Mouse (Mus musculus) C2C12 (cell line): ENCODE measurements at regions not wholly inside any gene's neighbourhood (a gene's known extent, or its start where the extent isn't known, plus 50 kb on each side); places are given as distances from the start of the nearest gene placed in this dataset.
A peak's percentile ranks its signal among the peaks of the same experiment; 100 is the strongest.

Source experiments
- H3K27me3 ChIP-seq: one replicate; pipeline ENCODE4 v1.6.1; 2011; ENCODE audit not compliant: control insufficient read depth, insufficient read depth, insufficient read length
- H3K36me3 ChIP-seq: one replicate; pipeline ENCODE4 v1.6.1; 2011; ENCODE audit not compliant: control insufficient read depth, insufficient read depth
- H3K4me3 ChIP-seq: one replicate; pipeline ENCODE4 v1.5.1; 2011; ENCODE audit warnings: mild to moderate bottlenecking, control low read depth; ENCODE audit not compliant: poor library complexity, insufficient read depth, severe bottlenecking
- H3K79me2 ChIP-seq: one replicate; pipeline ENCODE4 v1.6.1; 2011; ENCODE audit not compliant: control insufficient read depth, insufficient read depth
- H3K79me3 ChIP-seq: one replicate; pipeline ENCODE4 v1.6.1; 2011; ENCODE audit warnings: low read depth, control low read depth
- H3ac ChIP-seq: one replicate; pipeline ENCODE3; 2011; ENCODE audit warnings: low read depth; ENCODE audit not compliant: control insufficient read depth, insufficient read length
- CEBPB ChIP-seq: IDR thresholded peaks from one replicate; pipeline ENCODE4 v1.6.1; 2011; ENCODE audit warnings: low read depth, mild to moderate bottlenecking, control low read depth, moderate library complexity
- CTCF ChIP-seq: IDR thresholded peaks from one replicate; pipeline ENCODE4 v1.5.1; 2011; ENCODE audit not compliant: control insufficient read depth, insufficient read depth, insufficient read length
- FOSL1 ChIP-seq: IDR thresholded peaks from one replicate; pipeline ENCODE4 v1.8.0; 2011; ENCODE audit warnings: mild to moderate bottlenecking, low read length; ENCODE audit not compliant: poor library complexity, insufficient read depth, severe bottlenecking
- MAX ChIP-seq: IDR thresholded peaks from one replicate; pipeline ENCODE4 v1.6.1; 2011; ENCODE audit warnings: mild to moderate bottlenecking, control low read depth
- MYOD1 ChIP-seq: IDR thresholded peaks from one replicate; pipeline ENCODE4 v1.6.1; 2011; ENCODE audit warnings: low read depth; ENCODE audit not compliant: control insufficient read depth, insufficient read length
- MYOG ChIP-seq: IDR thresholded peaks from one replicate; pipeline ENCODE4 v1.6.1; 2011; ENCODE audit not compliant: control insufficient read depth, insufficient read length; ENCODE audit errors: extremely low read depth
- USF1 ChIP-seq: IDR thresholded peaks from one replicate; pipeline ENCODE4 v1.6.1; 2011; ENCODE audit warnings: low read depth, mild to moderate bottlenecking, control low read depth, moderate library complexity

GRCm38 (mm10) chr1:107993013-107993412 is 403.2 kb downstream of the Serpinb8 start:
- Histone ChIP-seq H3K79me3 (no peaks in the 10 kb centered on the region), H3K4me3 (no peak overlapping the region), H3ac (no peak overlapping the region), H3K36me3 (no peaks in the 10 kb centered on the region), H3K79me2 (no peaks in the 10 kb centered on the region), H3K27me3 (no peaks in the 10 kb centered on the region)
- TF ChIP-seq FOSL1 (no peak), MYOD1 (no peak), USF1 (no peak), CTCF (no peak), MYOG (no peak), MAX (no peak), CEBPB (no peak)

DNA sequence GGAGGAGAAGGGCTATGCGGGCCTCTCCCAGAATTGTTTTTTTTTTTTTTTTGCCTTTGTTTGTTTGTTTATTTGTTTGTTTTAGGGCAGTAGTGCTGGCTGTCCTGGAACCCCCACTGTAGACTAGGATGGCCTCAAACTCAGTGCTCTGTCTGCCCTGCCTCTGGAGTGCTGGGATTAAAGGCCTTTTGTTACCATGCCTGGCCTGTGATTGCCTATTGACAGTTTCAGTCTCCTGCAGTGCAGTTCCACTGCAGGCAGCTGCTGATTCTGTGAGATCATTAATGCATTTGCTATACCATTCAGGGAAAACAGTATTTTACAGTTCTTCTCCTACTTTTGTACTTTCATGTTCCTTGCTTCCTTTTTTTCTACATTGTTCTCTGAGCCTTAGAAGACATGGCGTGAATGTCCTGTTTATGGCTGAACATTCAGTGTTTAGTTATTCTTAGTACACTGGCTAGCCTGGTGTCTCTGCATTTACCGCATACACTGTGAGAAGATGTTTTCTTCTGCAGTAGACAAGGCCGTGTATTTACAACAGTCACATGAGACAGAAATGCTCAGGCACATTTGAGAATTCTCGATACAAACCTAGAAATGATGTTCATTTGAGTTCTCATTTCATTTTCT is 434.0 kb downstream of the Serpinb8 start:
- H3K36me3 ChIP-seq, result no peaks in the 10 kb centered on the region
- H3K79me3 ChIP-seq, result no peaks in the 10 kb centered on the region
- H3K79me2 ChIP-seq, result no peaks in the 10 kb centered on the region
- no peak overlapping the region for H3ac ChIP-seq
- TF ChIP-seq MAX (no peak), CTCF (no peak), MYOG (no peak), CEBPB (no peak), FOSL1 (no peak), USF1 (no peak), MYOD1 (no peak)
- H3K4me3 ChIP-seq, result no peak overlapping the region
- H3K27me3 ChIP-seq, result no peaks in the 10 kb centered on the region

GRCm38 (mm10) chr1:108024705-108025104 is 434.9 kb downstream of the Serpinb8 start:
- no peaks in the 10 kb centered on the region for H3K36me3 ChIP-seq
- no peak overlapping the region for H3K4me3 ChIP-seq
- H3K79me3 ChIP-seq, result no peaks in the 10 kb centered on the region
- no peak overlapping the region for H3ac ChIP-seq
- no peaks in the 10 kb centered on the region for H3K79me2 ChIP-seq
- H3K27me3 ChIP-seq, result no peaks in the 10 kb centered on the region
- TF ChIP-seq CTCF (no peak), USF1 (no peak), MAX (no peak), MYOG (no peak), CEBPB (no peak), FOSL1 (no peak), MYOD1 (no peak)

GRCm38 (mm10) chr1:108026461-108026860 is 436.7 kb downstream of the Serpinb8 start:
- Histone ChIP-seq H3ac (no peak overlapping the region), H3K79me2 (no peaks in the 10 kb centered on the region), H3K4me3 (no peak overlapping the region), H3K36me3 (no peaks in the 10 kb centered on the region), H3K27me3 (no peaks in the 10 kb centered on the region), H3K79me3 (no peaks in the 10 kb centered on the region)
- TF ChIP-seq MYOD1, result no peak
- no peak for TF ChIP-seq USF1
- no peak for TF ChIP-seq FOSL1
- no peak for TF ChIP-seq MAX
- TF ChIP-seq MYOG, result no peak
- TF ChIP-seq CTCF, result no peak
- TF ChIP-seq CEBPB, result no peak

DNA sequence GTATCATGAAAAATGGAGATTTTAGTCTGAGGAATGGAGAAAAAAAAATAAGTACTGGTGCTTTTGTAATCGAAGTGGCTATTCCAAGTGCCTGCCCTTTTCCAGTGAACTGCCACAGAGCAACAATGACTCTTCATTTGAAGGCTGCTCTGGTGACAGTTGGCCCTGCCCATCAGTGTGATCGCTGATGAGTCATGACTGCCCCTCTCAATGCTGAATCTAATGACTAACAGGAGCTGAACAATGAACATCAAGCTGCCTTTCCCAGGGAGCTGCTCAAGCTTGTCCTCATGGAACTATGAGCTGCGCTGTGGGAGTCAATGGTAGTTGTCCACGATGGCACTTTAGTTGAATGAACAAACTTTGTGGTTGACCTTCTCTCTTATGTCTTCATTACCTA is 456.4 kb downstream of the Serpinb8 start:
- no peaks in the 10 kb centered on the region for H3K79me2 ChIP-seq
- no peak overlapping the region for H3ac ChIP-seq
- H3K36me3 ChIP-seq, result no peaks in the 10 kb centered on the region
- no peak overlapping the region for H3K4me3 ChIP-seq
- H3K27me3 ChIP-seq, result no peaks in the 10 kb centered on the region
- TF ChIP-seq MYOG (no peak), MYOD1 (peak; percentile 68)
- H3K79me3 ChIP-seq, result no peaks in the 10 kb centered on the region
